Mouse (Mus musculus): Measurements from ENCODE around the gene Gm26741. TPM values are rescaled to one million over a fixed set of nuclear protein-coding genes. Genes with fewer than 3 reads are reported as not detected.
A peak's percentile ranks its signal among the peaks of the same experiment; 100 is the strongest.
"Not testable (repeated sequence)": the region's sequence is repeated elsewhere in the genome, so short reads cannot be mapped to it uniquely, and the experiment has no call there.

Gene Gm26741
- not detected in 2 replicates for polyA plus RNA-seq (2014; fragmentation: Nextera tagmentation; extraction: Ambion mirVana)

DNA sequence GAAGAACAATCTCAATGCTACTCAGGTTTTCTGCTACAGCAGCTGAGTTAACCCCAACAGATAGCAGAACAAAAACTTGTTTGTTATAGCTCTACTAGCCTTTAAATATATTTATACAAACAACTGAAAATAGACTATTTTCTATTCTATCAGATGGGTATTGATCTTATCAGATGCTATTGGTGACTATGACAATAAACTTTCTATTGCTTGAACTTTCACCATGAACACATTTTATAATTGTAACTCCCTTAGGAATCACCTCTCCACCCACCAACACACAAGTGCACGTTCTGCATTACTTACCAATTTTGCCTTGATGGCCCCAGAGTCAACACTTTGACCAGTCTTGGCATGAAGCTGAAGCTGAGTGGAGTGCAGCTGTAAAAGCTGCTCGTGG lies at the start of gene Gm26741:
TSS of gene Gm26741 (plus strand) at position 301 of the 400 bp plus-strand sequence.
- Histone ChIP-seq H3K36me3 (ENCODE audit: control insufficient read depth, insufficient read depth, low read length) (peaks cover 21% of the 10 kb centered on the region), H3K4me3 (ENCODE audit: low read depth, low read length) (no peak within 1 kb of the TSS), H3K27me3 (replicated peaks; ENCODE audit: control insufficient read depth, insufficient read depth, low read length) (no peaks in the 10 kb centered on the region), H3K27ac (ENCODE audit: low read depth) (no peak within 1 kb of the TSS), H3K9me3 (ENCODE audit: control insufficient read depth, low read length) (no peaks in the 10 kb centered on the region), H3K9ac (ENCODE audit: low read length) (no peak within 1 kb of the TSS), H3K4me1 (replicated peaks; ENCODE audit: control insufficient read depth, insufficient read depth, low read length) (no peaks in the 10 kb centered on the region), H3K4me2 (ENCODE audit: low read length) (no peak within 1 kb of the TSS)
- DNase-seq (ENCODE audit: low spot score) (no peak), ATAC-seq (replicated peaks; ENCODE audit: low FRiP score, low TSS enrichment, low read depth) (no peak)
- 92% methylated on average over 2 of the region's 2 CpGs for WGBS

GRCm38 (mm10) chr10:52309196-52309595 lies 49.4 kb upstream of the Gm26741 start:
- Histone ChIP-seq H3K27me3 (replicated peaks; ENCODE audit: control insufficient read depth, insufficient read depth, low read length) (no peaks in the 10 kb centered on the region), H3K36me3 (ENCODE audit: control insufficient read depth, insufficient read depth, low read length) (peaks cover 44% of the 10 kb centered on the region), H3K4me2 (ENCODE audit: low read length) (no peak overlapping the region), H3K9me3 (ENCODE audit: control insufficient read depth, low read length) (no peaks in the 10 kb centered on the region), H3K4me1 (replicated peaks; ENCODE audit: control insufficient read depth, insufficient read depth, low read length) (no peaks in the 10 kb centered on the region), H3K9ac (ENCODE audit: low read length) (no peak overlapping the region), H3K27ac (ENCODE audit: low read depth) (no peak overlapping the region), H3K4me3 (ENCODE audit: low read depth, low read length) (no peak overlapping the region)
- DNase-seq (ENCODE audit: low spot score) (no peak), ATAC-seq (replicated peaks; ENCODE audit: low FRiP score, low TSS enrichment, low read depth) (no peak)
- 61% methylated on average over 8 of the region's 8 CpGs for WGBS

DNA sequence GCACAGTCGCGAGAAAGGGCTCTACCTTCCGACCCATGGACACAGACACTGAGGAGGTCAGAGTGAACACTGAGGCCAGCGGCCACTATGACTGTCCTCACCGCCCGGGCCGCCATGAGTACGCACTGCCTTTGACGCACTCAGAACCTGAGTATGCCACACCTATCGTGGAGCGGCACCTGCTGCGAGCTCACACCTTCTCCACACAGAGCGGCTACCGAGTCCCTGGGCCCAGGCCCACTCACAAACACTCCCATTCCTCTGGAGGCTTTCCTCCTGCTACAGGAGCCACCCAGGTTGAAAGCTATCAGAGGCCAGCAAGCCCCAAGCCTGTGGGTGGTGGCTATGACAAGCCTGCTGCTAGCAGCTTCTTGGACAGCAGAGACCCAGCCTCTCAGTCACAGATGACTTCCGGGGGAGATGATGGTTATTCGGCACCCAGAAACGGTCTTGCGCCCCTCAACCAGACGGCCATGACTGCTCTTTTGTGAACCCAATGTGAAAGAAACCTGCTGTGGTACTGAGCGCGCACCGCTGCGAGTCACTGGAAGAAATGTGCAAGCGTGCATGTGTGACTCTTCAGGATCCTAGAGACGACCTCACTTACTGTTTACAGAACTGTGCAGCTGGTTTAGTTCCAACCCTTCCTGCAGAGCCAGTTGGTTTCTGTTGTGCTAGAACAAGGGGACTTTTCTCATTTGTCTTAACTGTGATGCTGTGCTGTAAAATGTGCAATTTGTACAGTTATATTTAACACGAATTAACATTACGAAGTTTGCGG lies 38.9 kb upstream of the Gm26741 start:
- Histone ChIP-seq H3K4me1 (replicated peaks; ENCODE audit: control insufficient read depth, insufficient read depth, low read length) (no peaks in the 10 kb centered on the region), H3K27ac (ENCODE audit: low read depth) (no peak overlapping the region), H3K27me3 (replicated peaks; ENCODE audit: control insufficient read depth, insufficient read depth, low read length) (no peaks in the 10 kb centered on the region), H3K4me2 (ENCODE audit: low read length) (no peak overlapping the region), H3K9ac (ENCODE audit: low read length) (no peak overlapping the region), H3K4me3 (ENCODE audit: low read depth, low read length) (no peak overlapping the region), H3K36me3 (ENCODE audit: control insufficient read depth, insufficient read depth, low read length) (peaks cover 43% of the 10 kb centered on the region), H3K9me3 (ENCODE audit: control insufficient read depth, low read length) (no peaks in the 10 kb centered on the region)
- WGBS, result 83% methylated on average over 28 of the region's 28 CpGs
- no peak for DNase-seq (ENCODE audit: low spot score)
- 0 out of 2 replicates have a peak, but pooled peaks have one; percentile 43 for ATAC-seq (replicated peaks; ENCODE audit: low FRiP score, low TSS enrichment, low read depth)

DNA sequence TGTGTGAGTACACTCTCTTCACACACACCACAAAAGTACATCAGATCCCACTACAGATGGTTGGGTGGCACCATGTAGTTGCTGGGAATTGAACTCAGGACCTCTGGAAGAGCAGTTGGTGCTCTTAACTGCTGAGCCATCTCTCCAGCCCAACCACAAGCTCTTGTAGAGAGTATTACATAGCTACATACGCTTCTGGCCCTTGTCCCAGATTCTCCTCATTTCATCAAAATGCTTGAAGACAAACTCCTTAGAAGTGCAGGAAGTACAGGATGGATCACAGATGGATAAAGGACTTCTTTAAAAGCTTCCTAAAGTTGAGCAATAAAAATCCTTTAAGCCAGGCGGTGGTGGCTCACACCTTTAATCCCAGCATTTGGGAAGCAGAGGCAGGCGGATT lies 36.6 kb upstream of the Gm26741 start:
- H3K4me1 ChIP-seq (replicated peaks; ENCODE audit: control insufficient read depth, insufficient read depth, low read length), result no peaks in the 10 kb centered on the region
- H3K4me3 ChIP-seq (ENCODE audit: low read depth, low read length), result no peak overlapping the region
- no peaks in the 10 kb centered on the region for H3K27me3 ChIP-seq (replicated peaks; ENCODE audit: control insufficient read depth, insufficient read depth, low read length)
- H3K4me2 ChIP-seq (ENCODE audit: low read length), result no peak overlapping the region
- no peak overlapping the region for H3K9ac ChIP-seq (ENCODE audit: low read length)
- H3K27ac ChIP-seq (ENCODE audit: low read depth), result no peak overlapping the region
- H3K36me3 ChIP-seq (ENCODE audit: control insufficient read depth, insufficient read depth, low read length), result peaks cover 25% of the 10 kb centered on the region
- no peak for DNase-seq (ENCODE audit: low spot score)
- 86% methylated on average over 3 of the region's 3 CpGs for WGBS
- H3K9me3 ChIP-seq (ENCODE audit: control insufficient read depth, low read length), result no peaks in the 10 kb centered on the region
- ATAC-seq (replicated peaks; ENCODE audit: low FRiP score, low TSS enrichment, low read depth), result no peak

GRCm38 (mm10) chr10:52331007-52331406 lies 27.6 kb upstream of the Gm26741 start:
- Histone ChIP-seq H3K4me2 (ENCODE audit: low read length) (no peak overlapping the region), H3K4me1 (replicated peaks; ENCODE audit: control insufficient read depth, insufficient read depth, low read length) (no peaks in the 10 kb centered on the region), H3K36me3 (ENCODE audit: control insufficient read depth, insufficient read depth, low read length) (peaks cover 4% of the 10 kb centered on the region), H3K9me3 (ENCODE audit: control insufficient read depth, low read length) (no peaks in the 10 kb centered on the region), H3K27me3 (replicated peaks; ENCODE audit: control insufficient read depth, insufficient read depth, low read length) (no peaks in the 10 kb centered on the region), H3K9ac (ENCODE audit: low read length) (no peak overlapping the region), H3K27ac (ENCODE audit: low read depth) (no peak overlapping the region), H3K4me3 (ENCODE audit: low read depth, low read length) (no peak overlapping the region)
- DNase-seq (ENCODE audit: low spot score) (no peak), ATAC-seq (replicated peaks; ENCODE audit: low FRiP score, low TSS enrichment, low read depth) (no peak)
- 3% methylated on average over 1 of the region's 1 CpGs for WGBS

DNA sequence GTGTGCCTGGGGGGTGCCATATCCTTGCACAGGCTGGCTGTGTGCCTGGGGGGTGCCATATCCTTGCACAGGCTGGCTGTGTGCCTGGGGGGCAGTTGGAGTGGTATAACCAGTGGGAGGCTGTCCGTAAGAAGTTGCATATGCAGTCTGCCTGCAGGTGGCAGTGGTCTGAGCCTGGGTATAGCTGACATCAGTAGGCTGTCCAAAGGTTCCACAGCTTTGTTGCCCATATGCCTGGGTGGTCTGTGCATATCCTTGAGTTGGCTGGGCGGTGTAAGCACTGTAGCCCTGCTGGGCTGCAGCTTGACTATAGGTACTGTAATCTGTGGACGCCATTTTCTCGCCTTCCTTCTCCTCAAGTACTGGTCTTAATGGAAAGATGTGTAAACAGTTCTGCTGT lies 15.2 kb upstream of the Gm26741 start:
- H3K4me2 ChIP-seq (ENCODE audit: low read length); ATAC-seq (replicated peaks; ENCODE audit: low FRiP score, low TSS enrichment, low read depth); DNase-seq (ENCODE audit: low spot score); H3K27me3 ChIP-seq (replicated peaks; ENCODE audit: control insufficient read depth, insufficient read depth, low read length); H3K9me3 ChIP-seq (ENCODE audit: control insufficient read depth, low read length); H3K27ac ChIP-seq (ENCODE audit: low read depth); H3K4me1 ChIP-seq (replicated peaks; ENCODE audit: control insufficient read depth, insufficient read depth, low read length); H3K4me3 ChIP-seq (ENCODE audit: low read depth, low read length); H3K9ac ChIP-seq (ENCODE audit: low read length): not testable (repeated sequence)
- H3K36me3 ChIP-seq (ENCODE audit: control insufficient read depth, insufficient read depth, low read length), result peaks cover 66% of the 10 kb centered on the region
- 95% methylated on average over 4 of the region's 4 CpGs for WGBS

DNA sequence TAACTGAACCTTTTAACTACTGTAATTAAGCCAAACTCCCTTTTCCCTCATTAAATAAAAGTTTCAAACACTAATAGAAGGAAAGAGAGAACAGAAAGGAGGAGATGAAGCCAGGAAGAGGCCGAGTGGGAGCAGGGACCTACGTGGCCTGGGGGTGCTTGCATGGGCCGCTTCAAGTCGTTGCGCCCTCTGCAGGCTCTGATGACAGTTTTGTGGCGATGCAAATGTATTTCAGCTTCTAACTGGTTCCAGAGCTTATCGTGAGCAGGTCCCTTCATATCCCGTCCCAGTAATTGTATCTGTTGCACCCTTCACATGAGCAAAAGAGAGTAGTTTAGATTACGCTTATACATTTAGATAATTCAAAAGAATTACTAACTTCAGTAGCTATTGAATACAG lies 5.4 kb upstream of the Gm26741 start:
- DNase-seq (ENCODE audit: low spot score) (no peak), ATAC-seq (replicated peaks; ENCODE audit: low FRiP score, low TSS enrichment, low read depth) (no peak)
- Histone ChIP-seq H3K36me3 (ENCODE audit: control insufficient read depth, insufficient read depth, low read length) (peaks cover 56% of the 10 kb centered on the region), H3K4me2 (ENCODE audit: low read length) (no peak overlapping the region), H3K9ac (ENCODE audit: low read length) (no peak overlapping the region), H3K27ac (ENCODE audit: low read depth) (no peak overlapping the region), H3K9me3 (ENCODE audit: control insufficient read depth, low read length) (no peaks in the 10 kb centered on the region), H3K4me3 (ENCODE audit: low read depth, low read length) (no peak overlapping the region), H3K4me1 (replicated peaks; ENCODE audit: control insufficient read depth, insufficient read depth, low read length) (no peaks in the 10 kb centered on the region), H3K27me3 (replicated peaks; ENCODE audit: control insufficient read depth, insufficient read depth, low read length) (no peaks in the 10 kb centered on the region)
- WGBS, result 84% methylated on average over 9 of the region's 9 CpGs

- Histone ChIP-seq H3K9ac (ENCODE audit: low read length) (no peak overlapping the region), H3K9me3 (ENCODE audit: control insufficient read depth, low read length) (no peaks in the 10 kb centered on the region), H3K4me1 (replicated peaks; ENCODE audit: control insufficient read depth, insufficient read depth, low read length) (no peaks in the 10 kb centered on the region), H3K27ac (ENCODE audit: low read depth) (no peak overlapping the region), H3K4me2 (ENCODE audit: low read length) (no peak overlapping the region), H3K27me3 (replicated peaks; ENCODE audit: control insufficient read depth, insufficient read depth, low read length) (no peaks in the 10 kb centered on the region), H3K36me3 (ENCODE audit: control insufficient read depth, insufficient read depth, low read length) (peaks cover 21% of the 10 kb centered on the region), H3K4me3 (ENCODE audit: low read depth, low read length) (no peak overlapping the region)
- no peak for DNase-seq (ENCODE audit: low spot score)
- WGBS, result 94% methylated on average over 4 of the region's 4 CpGs
- ATAC-seq (replicated peaks; ENCODE audit: low FRiP score, low TSS enrichment, low read depth), result no peak
Measured at GRCm38 (mm10) chr10:52360241-52360735, 1.7 kb downstream of the Gm26741 start.

Measured in intestine, embryonic 14.5 days (tissue).